Mouse (Mus musculus): Measurements from ENCODE around the gene Trim31.

Gene Trim31

GRCm38 (mm10) chr17:36944121-36944775 lies 46.3 kb downstream of the Trim31 start:
- DNase-seq (ENCODE audit: low read depth), result no peak

- no peak for DNase-seq (ENCODE audit: low read depth)
These were observed 49.3 kb downstream of the Trim31 start for GRCm38 (mm10) chr17:36947051-36947819.

GRCm38 (mm10) chr17:36948286-36948685 lies 50.4 kb downstream of the Trim31 start:
- no peak for DNase-seq (ENCODE audit: low read depth)

GRCm38 (mm10) chr17:36949265-36949664 lies 51.3 kb downstream of the Trim31 start:
- DNase-seq (ENCODE audit: low read depth), result no peak

GRCm38 (mm10) chr17:36950981-36951947 lies 53.3 kb downstream of the Trim31 start, which contains the start of gene Ppp1r11:
Gene Ppp1r11, minus strand, starts transcription at chr17:36951741.
- DNase-seq (ENCODE audit: low read depth), result peak; percentile 94

- DNase-seq (ENCODE audit: low read depth), result no peak
These were observed 54.7 kb downstream of the Trim31 start for GRCm38 (mm10) chr17:36952631-36953030.

GRCm38 (mm10) chr17:36953062-36953461 lies 55.1 kb downstream of the Trim31 start:
- no peak for DNase-seq (ENCODE audit: low read depth)

- DNase-seq (ENCODE audit: low read depth), result peak; percentile 94
These were observed 60.3 kb downstream of the Trim31 start, which contains the start of the genes Znrd1 and Znrd1as for GRCm38 (mm10) chr17:36957999-36958743. Gene Znrd1, minus strand, starts transcription at chr17:36958559. Gene Znrd1as, plus strand, starts transcription at chr17:36958592.

- no peak for DNase-seq (ENCODE audit: low read depth)
These were observed 61.0 kb downstream of the Trim31 start for GRCm38 (mm10) chr17:36958884-36959283.

Measured in c-Kit-positive CD71-positive TER-119-negative erythroid progenitor cells, embryonic 14.5 days (primary cell).